Mouse (Mus musculus) kidney, adult 2 months (tissue): ENCODE results near the gene Ypel1.

ENCODE experiments used
- CTCF ChIP-seq: fragments of 200-500 bp; conservative IDR thresholded peaks from 2 replicates; pipeline ENCODE4 v1.5.1; 2011; ENCODE audit warnings: low read depth, mild to moderate bottlenecking, control low read depth, low read length, moderate library complexity, mixed read lengths; ENCODE audit not compliant: insufficient read depth, insufficient read length
- POLR2A ChIP-seq: fragments of 200-500 bp; IDR thresholded peaks from one replicate; pipeline ENCODE4 v1.6.1; 2011; ENCODE audit warnings: low read depth, low read length, control low read depth

DNA sequence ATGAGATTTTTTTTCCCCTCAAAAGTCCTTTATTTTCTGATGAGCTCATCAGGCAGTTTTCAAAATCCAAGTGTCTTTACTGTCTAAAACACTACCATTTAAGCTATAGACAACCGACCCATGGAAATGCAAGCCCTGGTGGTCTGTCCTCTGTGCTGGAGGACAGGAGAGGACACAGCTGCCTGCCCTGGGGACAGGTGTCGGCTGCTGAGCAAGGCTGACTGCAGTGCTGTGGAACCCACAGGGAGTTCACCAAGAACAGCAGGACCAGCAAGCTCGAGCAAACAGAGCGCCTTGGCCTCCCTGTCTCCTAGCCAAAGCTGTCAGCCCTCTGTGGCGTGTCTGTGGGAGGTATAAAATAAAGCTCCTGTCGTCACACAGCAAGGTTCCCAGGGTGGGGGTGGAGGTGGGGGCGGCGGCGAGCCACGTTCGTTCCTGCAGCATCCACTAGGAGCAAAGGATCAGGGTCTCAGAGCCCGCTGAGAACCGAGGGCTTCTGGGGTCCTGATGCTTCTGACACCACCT, 17.2 kb downstream of the Ypel1 start:
- no peak for TF ChIP-seq CTCF
- no peak for TF ChIP-seq POLR2A
